Mouse (Mus musculus) left cerebral cortex, adult 9 months (tissue): Measurements from ENCODE around the gene Il13ra1.
A peak's percentile ranks its signal among the peaks of the same experiment; 100 is the strongest.

ENCODE experiments used
- DNase-seq, 2 experiments: peaks; one replicate each; pipeline ENCODE4 v3.0.0; 2022; ENCODE audit warnings: low spot score in 2 of 2

The Il13ra1 gene

GRCm38 (mm10) chrX:36111622-36112421, at the start of gene Il13ra1:
TSS of gene Il13ra1 (plus strand) at chrX:36112110.
- DNase-seq = no peak

DNA sequence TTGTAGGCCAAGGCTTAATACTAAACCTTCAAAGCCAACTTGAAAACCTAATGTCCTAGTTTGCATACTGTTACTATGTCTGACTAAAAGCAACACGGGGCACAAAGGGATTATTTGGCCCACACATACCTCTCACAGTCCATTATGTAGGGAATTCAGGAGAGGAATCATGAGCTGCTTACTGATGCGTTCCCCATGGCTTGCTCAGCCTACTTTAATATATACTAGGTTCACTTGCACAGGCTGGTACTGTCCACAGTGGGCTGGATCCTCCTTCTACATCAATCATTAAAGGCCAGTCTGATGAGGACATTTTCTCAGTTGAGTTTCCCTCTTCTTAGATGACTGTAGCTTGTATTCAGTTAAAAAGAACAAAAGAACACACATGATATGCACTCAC, 37.9 kb upstream of the Il13ra1 start:
- no peak for DNase-seq

DNA sequence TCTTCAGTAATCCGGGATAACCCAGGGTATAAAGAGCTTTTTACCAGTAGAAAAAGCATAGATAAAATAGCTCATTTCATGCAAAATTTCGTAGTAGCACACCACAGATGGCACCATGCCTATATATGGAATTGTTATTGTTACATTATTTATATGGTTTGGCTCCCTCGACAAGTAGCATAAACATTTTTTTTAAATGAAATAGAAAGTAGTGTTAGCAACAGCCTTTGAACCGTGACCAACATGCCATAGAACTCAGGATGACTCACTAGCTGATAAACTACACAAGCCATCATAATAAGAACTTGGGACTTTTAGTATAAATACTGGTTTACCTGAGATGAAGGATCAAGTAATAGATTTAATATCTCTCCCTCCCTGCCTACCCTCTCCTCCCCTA, 34.7 kb upstream of the Il13ra1 start:
- DNase-seq = no peak

- peak in 1 of 2 experiments; percentile 4 for DNase-seq
Observed at GRCm38 (mm10) chrX:36082917-36083316, 29.0 kb upstream of the Il13ra1 start.

GRCm38 (mm10) chrX:36088464-36089256, 23.2 kb upstream of the Il13ra1 start:
- no peak for DNase-seq

DNA sequence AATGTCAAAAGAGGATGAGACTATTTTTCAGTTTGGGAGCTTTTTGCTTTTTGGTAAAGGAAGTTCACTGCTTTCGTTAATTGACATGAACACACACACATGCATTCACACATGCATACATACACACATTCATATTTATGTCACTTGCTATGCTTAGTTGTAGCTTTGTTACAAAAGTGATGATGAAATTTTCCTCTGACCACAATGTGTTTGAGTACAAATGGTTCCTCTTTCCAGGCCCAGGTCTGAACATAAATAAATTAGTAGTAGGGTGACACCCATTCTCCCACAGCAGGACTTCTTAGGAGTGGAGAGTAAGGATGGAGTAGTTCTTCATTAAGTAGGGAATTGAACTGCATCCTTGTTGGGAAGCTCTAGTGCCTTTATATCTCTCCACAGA, 11.0 kb upstream of the Il13ra1 start:
- DNase-seq = no peak

- DNase-seq = no peak
Observed at GRCm38 (mm10) chrX:36101318-36101717, 10.6 kb upstream of the Il13ra1 start.

- no peak for DNase-seq
Observed at GRCm38 (mm10) chrX:36108601-36109000, 3.3 kb upstream of the Il13ra1 start.

GRCm38 (mm10) chrX:36112422-36112750, 476 bp downstream of the Il13ra1 start:
- DNase-seq = no peak

DNA sequence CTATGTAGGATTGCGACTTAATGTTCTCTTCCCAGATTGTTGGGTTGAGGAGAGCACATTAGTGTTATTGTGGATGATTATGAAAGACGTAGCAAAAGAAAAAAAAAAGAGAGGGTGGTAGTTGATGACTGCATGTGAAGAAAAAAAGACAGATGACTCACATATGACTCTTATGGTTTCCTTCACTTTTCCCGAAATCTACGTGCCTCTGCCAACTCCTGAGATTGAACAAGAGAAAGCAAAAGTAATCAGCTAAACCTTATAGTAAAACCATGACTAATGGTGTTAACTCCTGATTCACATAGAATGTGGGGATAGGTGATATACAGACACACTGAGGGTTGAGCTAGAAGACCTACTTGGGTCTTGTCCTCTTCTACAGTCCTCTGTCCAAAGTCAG, 3.3 kb downstream of the Il13ra1 start:
- DNase-seq = no peak

DNA sequence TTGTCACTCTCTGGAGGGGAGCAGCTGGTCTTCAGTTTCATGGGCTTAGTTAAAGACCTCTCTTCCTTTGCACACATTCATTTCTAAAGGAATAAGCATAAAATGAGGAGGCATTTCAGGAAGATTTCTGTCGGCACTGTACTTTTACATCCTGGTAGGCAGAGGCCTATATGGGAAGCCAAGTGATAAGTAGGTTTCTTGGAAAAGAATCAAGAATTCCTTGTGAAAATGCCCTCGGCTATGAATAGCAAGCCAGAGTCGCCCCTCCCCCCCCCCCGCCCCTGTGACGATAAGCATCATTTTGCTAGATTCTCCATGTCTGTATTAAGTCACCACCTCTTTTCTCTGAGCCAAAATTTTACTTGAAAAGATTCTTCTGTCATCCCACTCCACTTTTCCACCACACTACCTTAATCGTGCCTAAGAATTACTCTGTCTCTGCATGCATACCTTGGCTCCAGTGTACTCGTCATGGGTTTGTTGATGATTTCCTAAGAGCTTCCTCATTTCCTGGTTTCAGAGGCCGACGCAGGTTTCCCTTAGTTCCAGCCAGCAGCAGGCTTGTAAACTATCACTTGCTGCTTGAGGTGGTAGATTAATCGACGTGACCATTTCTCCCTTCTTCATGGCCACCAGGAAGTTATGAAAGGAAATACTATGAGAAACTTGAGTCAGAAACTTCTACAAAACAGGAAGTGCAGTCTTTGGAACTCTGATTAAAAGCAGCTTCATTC, 17.3 kb downstream of the Il13ra1 start:
- no peak for DNase-seq

DNA sequence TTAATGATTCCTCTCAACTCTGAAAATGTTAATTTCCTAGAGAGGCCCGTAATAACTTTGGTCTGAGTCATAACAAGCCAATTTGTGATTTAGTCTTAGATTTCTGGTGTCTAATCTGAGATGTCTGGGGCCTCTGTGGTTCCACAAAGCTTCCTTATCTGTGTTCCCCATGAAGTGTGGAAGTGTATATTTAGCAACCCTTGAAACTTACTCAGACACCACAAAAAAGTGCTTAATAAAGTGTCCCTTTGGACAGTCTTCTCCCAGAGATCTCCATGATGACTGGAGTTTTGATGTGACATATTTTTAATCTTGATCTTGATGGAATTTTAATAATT, 17.8 kb downstream of the Il13ra1 start:
- DNase-seq = no peak

- no peak for DNase-seq
Observed at GRCm38 (mm10) chrX:36136346-36136745, 24.4 kb downstream of the Il13ra1 start.

- no peak for DNase-seq
Observed at GRCm38 (mm10) chrX:36141994-36142639, 30.2 kb downstream of the Il13ra1 start.

GRCm38 (mm10) chrX:36146746-36147145, 34.8 kb downstream of the Il13ra1 start:
- DNase-seq = no peak

DNA sequence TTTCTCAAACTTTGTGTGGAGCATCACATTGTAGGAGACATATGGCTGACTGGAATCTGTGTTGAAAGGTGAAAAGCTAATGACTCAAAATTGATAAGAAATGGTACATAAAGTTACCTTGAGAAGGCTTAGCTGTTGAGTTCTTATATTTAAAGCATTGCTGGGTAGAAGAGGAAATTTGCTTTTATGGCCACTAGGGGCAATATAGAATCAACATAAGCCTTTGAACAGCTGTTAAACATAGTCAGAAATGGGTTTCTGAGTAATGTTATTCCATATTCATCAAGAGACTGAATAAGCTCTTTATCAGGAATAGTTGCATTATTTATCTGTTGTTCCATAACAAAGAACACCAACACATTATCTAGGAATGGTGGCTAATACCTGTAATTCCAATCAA, 38.2 kb downstream of the Il13ra1 start:
- DNase-seq = no peak

DNA sequence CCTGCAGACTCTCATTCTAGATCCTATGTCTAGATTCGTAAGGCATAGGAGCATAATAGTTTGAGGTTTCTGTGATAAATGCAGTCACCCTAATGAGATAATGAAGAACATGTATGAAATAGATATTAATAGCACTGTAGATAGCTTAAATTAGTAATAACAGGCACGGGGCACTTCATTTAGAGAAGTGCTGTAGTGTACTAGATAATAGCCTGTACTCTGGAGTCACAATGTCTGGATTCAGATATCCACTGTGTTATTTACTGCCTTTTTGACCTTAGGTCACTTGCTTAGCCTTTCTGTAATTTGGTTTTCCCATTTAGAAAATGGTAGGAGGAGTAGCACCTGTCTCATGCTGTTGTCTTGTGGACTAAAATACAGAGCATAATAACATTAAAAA, 44.8 kb downstream of the Il13ra1 start:
- DNase-seq = no peak

DNA sequence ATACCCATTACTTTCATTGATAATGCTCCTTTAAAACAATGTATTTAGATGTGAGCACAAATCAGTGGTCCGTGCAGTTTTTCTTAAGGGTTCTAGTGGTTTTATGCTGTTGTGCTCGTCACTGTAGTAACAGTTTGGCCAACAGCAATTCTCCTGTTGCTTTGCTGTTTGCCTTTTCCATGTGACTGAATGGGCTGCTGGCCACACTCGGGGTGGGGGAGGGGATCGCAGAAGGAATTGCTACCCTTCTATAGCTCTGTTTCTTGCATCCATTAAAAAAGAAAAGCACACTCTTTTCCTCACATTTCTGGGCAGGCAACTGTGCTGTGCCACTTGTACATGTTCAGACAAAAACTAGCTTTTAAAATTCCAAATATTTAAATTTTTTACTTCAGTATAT, 49.7 kb downstream of the Il13ra1 start:
- DNase-seq = no peak

- peak in 1 of 2 experiments; percentile 22 for DNase-seq
Observed at GRCm38 (mm10) chrX:36183625-36184024, 71.7 kb downstream of the Il13ra1 start.

- no peak for DNase-seq
Observed at GRCm38 (mm10) chrX:36186036-36186435, 74.1 kb downstream of the Il13ra1 start.

GRCm38 (mm10) chrX:36186443-36186842, 74.5 kb downstream of the Il13ra1 start:
- DNase-seq = no peak

DNA sequence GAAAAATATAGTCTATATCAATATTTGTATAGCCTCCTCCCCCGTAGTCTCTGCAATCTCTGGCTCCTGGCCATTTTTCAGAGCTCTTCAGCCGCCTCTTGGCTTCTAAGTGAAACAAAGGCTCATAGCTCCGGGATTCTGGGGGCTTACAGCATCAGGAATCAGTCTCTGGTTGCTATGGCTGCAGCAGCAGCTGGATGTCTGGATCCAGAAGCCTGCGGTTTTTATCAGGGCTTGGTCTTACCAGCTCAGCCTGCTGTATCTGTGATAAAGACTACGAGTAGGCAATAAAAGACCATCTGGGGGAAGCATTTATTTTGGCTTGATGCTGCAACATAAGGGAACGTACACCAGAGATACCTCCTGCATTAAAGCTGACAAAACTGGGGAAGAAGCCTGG, 82.0 kb downstream of the Il13ra1 start:
- no peak for DNase-seq
